Mouse (Mus musculus) skeletal muscle tissue, postnatal 0 days (tissue): Measurements from ENCODE around the gene 4930435E12Rik. TPM values are rescaled to one million over a fixed set of nuclear protein-coding genes. Genes with fewer than 3 reads are reported as not detected.

Experiments
- polyA plus RNA-seq: library from polyadenylated mRNA; unstranded; fragments of >200 nt; fragmentation: Nextera tagmentation; extraction: Ambion mirVana; gene quantifications from 2 replicates; pipeline ENCODE4 v1.2.1, GENCODE M21; 2015

The 4930435E12Rik gene
- polyA plus RNA-seq, result not detected in 2 replicates

DNA sequence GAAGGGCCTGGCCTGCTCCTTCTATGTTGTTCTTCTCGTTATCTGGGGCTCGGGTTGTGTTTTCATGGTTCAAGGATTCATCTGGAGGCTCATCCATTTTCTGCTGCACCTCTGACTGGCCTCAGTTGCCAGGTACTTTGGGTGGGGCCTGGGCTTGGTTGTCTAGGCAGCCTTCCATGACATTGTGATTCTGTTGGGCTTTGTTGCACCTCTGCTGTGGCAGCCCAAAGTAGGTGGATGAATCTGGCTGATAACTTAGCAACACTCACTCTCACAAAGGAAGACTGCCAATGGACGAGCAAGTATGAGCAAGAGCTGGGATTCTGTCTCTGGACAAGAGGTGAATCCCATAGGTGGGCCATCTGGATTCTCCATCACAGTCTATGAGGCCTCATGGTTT, at the start of gene 4930435E12Rik:
4930435E12Rik (minus strand) TSS at position 101 of the 400 bp plus-strand sequence.

GRCm38 (mm10) chr16:38800091-38800490, 28.5 kb downstream of the 4930435E12Rik start, which contains the start of gene Upk1b:
TSS of gene Upk1b (minus strand) at chr16:38800328.

Other genes with a start within 250 kb of the 4930435E12Rik start
- gene Arhgap31, start 115.5 kb downstream of the 4930435E12Rik start, polyA plus RNA-seq, result 5.9 and 6.9 TPM in 2 replicates
- gene B4galt4, start 86.5 kb downstream of the 4930435E12Rik start, polyA plus RNA-seq, result 7.3 and 9.4 TPM in 2 replicates
- gene Upk1b, start 28.4 kb downstream of the 4930435E12Rik start, polyA plus RNA-seq, result 1.7 and 2.8 TPM in 2 replicates
- 0.73 and 0.74 TPM in 2 replicates for gene Igsf11, start 63.9 kb upstream of the 4930435E12Rik start, polyA plus RNA-seq